Mouse (Mus musculus): ENCODE measurements around the gene Kif13a. TPM values are rescaled to one million over a fixed set of nuclear protein-coding genes. Genes with fewer than 3 reads are reported as not detected.

Gene Kif13a
- total RNA-seq, 2 experiments from 2014 or later: 109 to 118 TPM

- peak; percentile 32 for DNase-seq (ENCODE audit: low spot score)
- intact Hi-C loops (cut with DNase I): loop anchor here (2.0 kb wide), 2 partner anchors 42 to 88 kb away; no protein-coding TSS in a partner anchor
Observed at GRCm38 (mm10) chr13:46928961-46929691, 541 bp downstream of the Kif13a start.

GRCm38 (mm10) chr13:46928404-46928803 is 1.3 kb downstream of the Kif13a start:
- no peak for DNase-seq (ENCODE audit: low spot score)
- intact Hi-C loops (cut with DNase I): loop anchor here (2.0 kb wide), 2 partner anchors 42 to 88 kb away; no protein-coding TSS in a partner anchor

- no peak for DNase-seq (ENCODE audit: low spot score)
- intact Hi-C loops (cut with DNase I): no loop called here
Observed at GRCm38 (mm10) chr13:46925671-46926070, 4.0 kb downstream of the Kif13a start.

- DNase-seq (ENCODE audit: low spot score): no peak
- intact Hi-C loops (cut with DNase I): no loop called here
Observed at GRCm38 (mm10) chr13:46921559-46921958, 8.1 kb downstream of the Kif13a start.

GRCm38 (mm10) chr13:46919797-46920196 is 9.9 kb downstream of the Kif13a start:
- DNase-seq (ENCODE audit: low spot score): no peak
- intact Hi-C loops (cut with DNase I): no loop called here

GRCm38 (mm10) chr13:46918509-46918908 is 11.2 kb downstream of the Kif13a start:
- intact Hi-C loops (cut with DNase I): no loop called here
- DNase-seq (ENCODE audit: low spot score): no peak

GRCm38 (mm10) chr13:46911960-46912359 is 17.7 kb downstream of the Kif13a start:
- DNase-seq (ENCODE audit: low spot score): no peak
- intact Hi-C loops (cut with DNase I): no loop called here

GRCm38 (mm10) chr13:46911018-46911419 is 18.6 kb downstream of the Kif13a start:
- no peak for DNase-seq (ENCODE audit: low spot score)
- intact Hi-C loops (cut with DNase I): no loop called here

- intact Hi-C loops (cut with DNase I): no loop called here
- no peak for DNase-seq (ENCODE audit: low spot score)
Observed at GRCm38 (mm10) chr13:46909946-46910345, 19.7 kb downstream of the Kif13a start.

- intact Hi-C loops (cut with DNase I): no loop called here
- no peak for DNase-seq (ENCODE audit: low spot score)
Observed at GRCm38 (mm10) chr13:46909005-46909565, 20.6 kb downstream of the Kif13a start.

- DNase-seq (ENCODE audit: low spot score): no peak
- intact Hi-C loops (cut with DNase I): no loop called here
Observed at GRCm38 (mm10) chr13:46908387-46908786, 21.3 kb downstream of the Kif13a start.

GRCm38 (mm10) chr13:46907861-46908260 is 21.8 kb downstream of the Kif13a start:
- intact Hi-C loops (cut with DNase I): no loop called here
- no peak for DNase-seq (ENCODE audit: low spot score)

- DNase-seq (ENCODE audit: low spot score): no peak
- intact Hi-C loops (cut with DNase I): no loop called here
Observed at GRCm38 (mm10) chr13:46907115-46907514, 22.6 kb downstream of the Kif13a start.

- DNase-seq (ENCODE audit: low spot score): no peak
- intact Hi-C loops (cut with DNase I): no loop called here
Observed at GRCm38 (mm10) chr13:46905971-46906370, 23.7 kb downstream of the Kif13a start.

- intact Hi-C loops (cut with DNase I): no loop called here
- DNase-seq (ENCODE audit: low spot score): no peak
Observed at GRCm38 (mm10) chr13:46904982-46905621, 24.6 kb downstream of the Kif13a start.

GRCm38 (mm10) chr13:46902568-46903255 is 27.0 kb downstream of the Kif13a start:
- DNase-seq (ENCODE audit: low spot score): no peak
- intact Hi-C loops (cut with DNase I): no loop called here

GRCm38 (mm10) chr13:46900870-46901555 is 28.7 kb downstream of the Kif13a start:
- DNase-seq (ENCODE audit: low spot score): no peak

GRCm38 (mm10) chr13:46898837-46899236 is 30.8 kb downstream of the Kif13a start:
- DNase-seq (ENCODE audit: low spot score): no peak
- intact Hi-C loops (cut with DNase I): no loop called here

More at GRCm38 (mm10) chr13:46900870-46901555, 28.7 kb downstream of the Kif13a start:
- intact Hi-C loops (cut with DNase I): no loop called here

GRCm38 (mm10) chr13:46898411-46898810 is 31.3 kb downstream of the Kif13a start:
- DNase-seq (ENCODE audit: low spot score): no peak

GRCm38 (mm10) chr13:46892380-46892779 is 37.3 kb downstream of the Kif13a start:
- intact Hi-C loops (cut with DNase I): no loop called here
- DNase-seq (ENCODE audit: low spot score): no peak

More at GRCm38 (mm10) chr13:46898411-46898810, 31.3 kb downstream of the Kif13a start:
- intact Hi-C loops (cut with DNase I): no loop called here

All from heart, postnatal 25 days (tissue).